Mouse (Mus musculus) gastrocnemius, adult 18-20 months (tissue): ENCODE results near the gene Cntnap2. TPM values are rescaled to one million over a fixed set of nuclear protein-coding genes. Genes with fewer than 3 reads are reported as not detected.
"Not testable (repeated sequence)": the region's sequence is repeated elsewhere in the genome, so short reads cannot be mapped to it uniquely, and the experiment has no call there.

Source experiments
- DNase-seq: peaks from one replicate; pipeline ENCODE4 v3.0.0; 2021; ENCODE audit warnings: low spot score
- total RNA-seq, 2 experiments: library from RNA; stranded (reverse); gene quantifications; 2 replicates each; pipeline ENCODE4 v1.2.3; 2021

The Cntnap2 gene
- total RNA-seq, 2 experiments from 2014 or later, result 7.5 to 8.3 TPM

GRCm38 (mm10) chr6:47134063-47134462, 2074.9 kb downstream of the Cntnap2 start:
- DNase-seq, result not testable (repeated sequence)

GRCm38 (mm10) chr6:47153018-47153417, 2093.9 kb downstream of the Cntnap2 start:
- DNase-seq, result not testable (repeated sequence)

GRCm38 (mm10) chr6:47174580-47175294, 2115.6 kb downstream of the Cntnap2 start:
- DNase-seq, result not testable (repeated sequence)

GRCm38 (mm10) chr6:47175356-47176156, 2116.4 kb downstream of the Cntnap2 start:
- not testable (repeated sequence) for DNase-seq

GRCm38 (mm10) chr6:47176157-47176555, 2117.0 kb downstream of the Cntnap2 start:
- not testable (repeated sequence) for DNase-seq

- DNase-seq, result not testable (repeated sequence)
These were observed 2122.2 kb downstream of the Cntnap2 start for GRCm38 (mm10) chr6:47181372-47181771.

- no peak for DNase-seq
These were observed 2123.1 kb downstream of the Cntnap2 start for GRCm38 (mm10) chr6:47182252-47182651.

GRCm38 (mm10) chr6:47182756-47183155, 2123.6 kb downstream of the Cntnap2 start:
- DNase-seq, result no peak

- not testable (repeated sequence) for DNase-seq
These were observed 2124.7 kb downstream of the Cntnap2 start for GRCm38 (mm10) chr6:47183850-47184249.

GRCm38 (mm10) chr6:47188193-47188592, 2129.0 kb downstream of the Cntnap2 start:
- DNase-seq, result peak; percentile 14

- DNase-seq, result not testable (repeated sequence)
These were observed 2129.4 kb downstream of the Cntnap2 start for GRCm38 (mm10) chr6:47188596-47188995.

GRCm38 (mm10) chr6:47190282-47190681, 2131.1 kb downstream of the Cntnap2 start:
- no peak for DNase-seq

GRCm38 (mm10) chr6:47191277-47191800, 2132.2 kb downstream of the Cntnap2 start:
- peak; percentile 53 for DNase-seq

- no peak for DNase-seq
These were observed 2132.8 kb downstream of the Cntnap2 start for GRCm38 (mm10) chr6:47191940-47192339.

- DNase-seq, result no peak
These were observed 2133.3 kb downstream of the Cntnap2 start for GRCm38 (mm10) chr6:47192478-47192877.

- DNase-seq, result no peak
These were observed 2138.4 kb downstream of the Cntnap2 start for GRCm38 (mm10) chr6:47197570-47197969.

GRCm38 (mm10) chr6:47200671-47201070, 2141.5 kb downstream of the Cntnap2 start:
- DNase-seq, result no peak

- no peak for DNase-seq
These were observed 2148.9 kb downstream of the Cntnap2 start for GRCm38 (mm10) chr6:47208031-47208430.

- DNase-seq, result no peak
These were observed 2155.6 kb downstream of the Cntnap2 start for GRCm38 (mm10) chr6:47214731-47215130.

- peak; percentile 44 for DNase-seq
These were observed 2164.4 kb downstream of the Cntnap2 start for GRCm38 (mm10) chr6:47223578-47223977.

GRCm38 (mm10) chr6:47225391-47225790, 2166.2 kb downstream of the Cntnap2 start:
- not testable (repeated sequence) for DNase-seq

- DNase-seq, result no peak
These were observed 2168.4 kb downstream of the Cntnap2 start for GRCm38 (mm10) chr6:47227601-47228000.
